Mouse (Mus musculus): ENCODE measurements around the gene Mybpc2.

Mybpc2 gene

GRCm38 (mm10) chr7:44532918-44533745, 8.7 kb upstream of the Mybpc2 start:
- TF ChIP-seq NANOG (IDR thresholded peaks at IDR 0.05; ENCODE audit: borderline replicate concordance, low read length), result no peak
- TF ChIP-seq POU5F1 (IDR thresholded peaks at IDR 0.05; ENCODE audit: borderline replicate concordance, low read length), result no peak
- no peak for TF ChIP-seq CTCF (conservative IDR thresholded peaks at IDR 0.05; ENCODE audit: low read length)
- Histone ChIP-seq H3K36me3 (ENCODE audit: insufficient read depth, low read length) (peaks cover 64% of the 10 kb centered on the region), H3K4me1 (replicated peaks; ENCODE audit: low read depth, low read length) (peaks cover 100% of the 10 kb centered on the region), H3K9me3 (ENCODE audit: low read length) (no peaks in the 10 kb centered on the region), H3K27me3 (ENCODE audit: insufficient read depth, low read length) (peaks cover 8% of the 10 kb centered on the region; the same call in 1 of the 2 replicates), H3K4me3 (replicated peaks; ENCODE audit: low read length) (peak overlapping the region; percentile 59)

- TF ChIP-seq NANOG (IDR thresholded peaks at IDR 0.05; ENCODE audit: borderline replicate concordance, low read length) (no peak), POU5F1 (IDR thresholded peaks at IDR 0.05; ENCODE audit: borderline replicate concordance, low read length) (no peak), CTCF (conservative IDR thresholded peaks at IDR 0.05; ENCODE audit: low read length) (no peak)
- H3K4me1 ChIP-seq (replicated peaks; ENCODE audit: low read depth, low read length), result peaks cover 100% of the 10 kb centered on the region
- H3K27me3 ChIP-seq (ENCODE audit: insufficient read depth, low read length), result peaks cover 11% of the 10 kb centered on the region; the same call in 1 of the 2 replicates
- H3K9me3 ChIP-seq (ENCODE audit: low read length), result no peaks in the 10 kb centered on the region
- H3K36me3 ChIP-seq (ENCODE audit: insufficient read depth, low read length), result peaks cover 55% of the 10 kb centered on the region
- peak within 1 kb of the TSS; percentile 59 for H3K4me3 ChIP-seq (replicated peaks; ENCODE audit: low read length)
Measured at GRCm38 (mm10) chr7:44531946-44532732, 7.7 kb upstream of the Mybpc2 start, which contains the start of gene Spib. Gene Spib, minus strand, starts transcription at chr7:44532071.

- peaks cover 45% of the 10 kb centered on the region for H3K36me3 ChIP-seq (ENCODE audit: insufficient read depth, low read length)
- peaks cover 100% of the 10 kb centered on the region for H3K4me1 ChIP-seq (replicated peaks; ENCODE audit: low read depth, low read length)
- no peaks in the 10 kb centered on the region for H3K9me3 ChIP-seq (ENCODE audit: low read length)
- TF ChIP-seq POU5F1 (IDR thresholded peaks at IDR 0.05; ENCODE audit: borderline replicate concordance, low read length), result no peak
- no peak for TF ChIP-seq NANOG (IDR thresholded peaks at IDR 0.05; ENCODE audit: borderline replicate concordance, low read length)
- no peak for TF ChIP-seq CTCF (conservative IDR thresholded peaks at IDR 0.05; ENCODE audit: low read length)
- peaks cover 11% of the 10 kb centered on the region; the same call in 1 of the 2 replicates for H3K27me3 ChIP-seq (ENCODE audit: insufficient read depth, low read length)
- H3K4me3 ChIP-seq (replicated peaks; ENCODE audit: low read length), result no peak overlapping the region; the same call in 1 of the 2 replicates
Measured at GRCm38 (mm10) chr7:44531207-44531606, 6.8 kb upstream of the Mybpc2 start.

- peaks cover 100% of the 10 kb centered on the region for H3K4me1 ChIP-seq (replicated peaks; ENCODE audit: low read depth, low read length)
- no peak overlapping the region for H3K4me3 ChIP-seq (replicated peaks; ENCODE audit: low read length)
- H3K9me3 ChIP-seq (ENCODE audit: low read length), result no peaks in the 10 kb centered on the region
- peaks cover 38% of the 10 kb centered on the region for H3K36me3 ChIP-seq (ENCODE audit: insufficient read depth, low read length)
- TF ChIP-seq POU5F1 (IDR thresholded peaks at IDR 0.05; ENCODE audit: borderline replicate concordance, low read length) (no peak), CTCF (conservative IDR thresholded peaks at IDR 0.05; ENCODE audit: low read length) (no peak), NANOG (IDR thresholded peaks at IDR 0.05; ENCODE audit: borderline replicate concordance, low read length) (no peak)
- H3K27me3 ChIP-seq (ENCODE audit: insufficient read depth, low read length), result peaks cover 11% of the 10 kb centered on the region; the same call in 1 of the 2 replicates
Measured at GRCm38 (mm10) chr7:44530507-44530906, 6.1 kb upstream of the Mybpc2 start.

- Histone ChIP-seq H3K4me1 (replicated peaks; ENCODE audit: low read depth, low read length) (peaks cover 100% of the 10 kb centered on the region), H3K27me3 (ENCODE audit: insufficient read depth, low read length) (peaks cover 11% of the 10 kb centered on the region; the same call in 1 of the 2 replicates), H3K4me3 (replicated peaks; ENCODE audit: low read length) (peak overlapping the region; percentile 72; the same call in 1 of the 2 replicates), H3K36me3 (ENCODE audit: insufficient read depth, low read length) (peaks cover 28% of the 10 kb centered on the region), H3K9me3 (ENCODE audit: low read length) (no peaks in the 10 kb centered on the region)
- TF ChIP-seq POU5F1 (IDR thresholded peaks at IDR 0.05; ENCODE audit: borderline replicate concordance, low read length), result no peak
- TF ChIP-seq NANOG (IDR thresholded peaks at IDR 0.05; ENCODE audit: borderline replicate concordance, low read length), result no peak
- no peak for TF ChIP-seq CTCF (conservative IDR thresholded peaks at IDR 0.05; ENCODE audit: low read length)
Measured at GRCm38 (mm10) chr7:44529518-44529917, 5.1 kb upstream of the Mybpc2 start.

- Histone ChIP-seq H3K4me3 (replicated peaks; ENCODE audit: low read length) (peak overlapping the region; percentile 72), H3K36me3 (ENCODE audit: insufficient read depth, low read length) (peaks cover 11% of the 10 kb centered on the region), H3K9me3 (ENCODE audit: low read length) (no peaks in the 10 kb centered on the region), H3K27me3 (ENCODE audit: insufficient read depth, low read length) (peaks cover 21% of the 10 kb centered on the region), H3K4me1 (replicated peaks; ENCODE audit: low read depth, low read length) (peaks cover 100% of the 10 kb centered on the region)
- TF ChIP-seq CTCF (conservative IDR thresholded peaks at IDR 0.05; ENCODE audit: low read length) (peak; percentile 56), NANOG (IDR thresholded peaks at IDR 0.05; ENCODE audit: borderline replicate concordance, low read length) (no peak)
Measured at GRCm38 (mm10) chr7:44527483-44528398, 3.3 kb upstream of the Mybpc2 start.

GRCm38 (mm10) chr7:44526414-44527154, 2.1 kb upstream of the Mybpc2 start:
- Histone ChIP-seq H3K9me3 (ENCODE audit: low read length) (no peaks in the 10 kb centered on the region), H3K36me3 (ENCODE audit: insufficient read depth, low read length) (no peaks in the 10 kb centered on the region), H3K4me1 (replicated peaks; ENCODE audit: low read depth, low read length) (peaks cover 98% of the 10 kb centered on the region), H3K27me3 (ENCODE audit: insufficient read depth, low read length) (peaks cover 30% of the 10 kb centered on the region), H3K4me3 (replicated peaks; ENCODE audit: low read length) (peak overlapping the region; percentile 60)
- TF ChIP-seq CTCF (conservative IDR thresholded peaks at IDR 0.05; ENCODE audit: low read length) (no peak), NANOG (IDR thresholded peaks at IDR 0.05; ENCODE audit: borderline replicate concordance, low read length) (no peak), POU5F1 (IDR thresholded peaks at IDR 0.05; ENCODE audit: borderline replicate concordance, low read length) (no peak)
